Mouse (Mus musculus): ENCODE data around the gene Polr3gl. TPM values are rescaled to one million over a fixed set of nuclear protein-coding genes. Genes with fewer than 3 reads are reported as not detected.

Polr3gl gene
- total RNA-seq, 1 experiment: 5.7 TPM

- DNase-seq (ENCODE audit: low read depth, low spot score): no peak
- no peaks in the 10 kb centered on the region for H3K36me3 ChIP-seq (ENCODE audit: control insufficient read depth, insufficient read depth, low read length, poor library complexity, severe bottlenecking)
- TF ChIP-seq HCFC1 (IDR thresholded peaks at IDR 0.05; ENCODE audit: borderline replicate concordance, insufficient read depth, low read length) (no peak), ZNF384 (IDR thresholded peaks at IDR 0.05; ENCODE audit: low read depth, low read length) (no peak), MAFK (IDR thresholded peaks at IDR 0.05; ENCODE audit: insufficient read depth, low read depth, low read length) (no peak), ZC3H11A (IDR thresholded peaks at IDR 0.05; ENCODE audit: borderline replicate concordance, low read depth, low read length) (no peak), CHD2 (IDR thresholded peaks at IDR 0.05; ENCODE audit: low read depth, low read length) (no peak)
- in situ Hi-C loops (cut with MboI; ENCODE audit: low sequenced_read_pairs in 2 of 2, unreplicated experiment in 2 of 2): no loop called here
- no peak overlapping the region; a peak in 1 of 4 replicates for H3K4me3 ChIP-seq (ENCODE audit: insufficient read depth in 1 of 2, low read depth in 1 of 2, low read length in 2 of 2, poor library complexity in 1 of 2, severe bottlenecking in 1 of 2)
- H3K27ac ChIP-seq (ENCODE audit: insufficient read depth, low read depth, low read length, poor library complexity, severe bottlenecking): no peak overlapping the region; the same call in 1 of the 2 replicates
- peaks cover 8 to 46% of the 10 kb centered on the region in 2 experiments for H3K4me1 ChIP-seq (ENCODE audit: control insufficient read depth in 2 of 2, insufficient read depth in 2 of 2, low read length in 2 of 2, poor library complexity in 1 of 2)
- no peaks in the 10 kb centered on the region for H3K9me3 ChIP-seq (ENCODE audit: control insufficient read depth, insufficient read depth, low read depth, low read length)
- peak overlapping the region; percentile 38; the same call in 1 of the 2 replicates for H3K9ac ChIP-seq (ENCODE audit: insufficient read depth, low read depth, low read length, poor library complexity, severe bottlenecking)
These were observed 20.1 kb downstream of the Polr3gl start for GRCm38 (mm10) chr3:96573611-96574511.

GRCm38 (mm10) chr3:96571896-96572698, 21.9 kb downstream of the Polr3gl start:
- Histone ChIP-seq H3K9me3 (ENCODE audit: control insufficient read depth, insufficient read depth, low read depth, low read length) (no peaks in the 10 kb centered on the region), H3K27ac (ENCODE audit: insufficient read depth, low read depth, low read length, poor library complexity, severe bottlenecking) (peak overlapping the region; percentile 90), H3K4me3 (ENCODE audit: insufficient read depth in 1 of 2, low read depth in 1 of 2, low read length in 2 of 2, poor library complexity in 1 of 2, severe bottlenecking in 1 of 2) (peak overlapping the region; percentile 20 to 54), H3K36me3 (ENCODE audit: control insufficient read depth, insufficient read depth, low read length, poor library complexity, severe bottlenecking) (no peaks in the 10 kb centered on the region), H3K9ac (ENCODE audit: insufficient read depth, low read depth, low read length, poor library complexity, severe bottlenecking) (peak overlapping the region; percentile 70), H3K4me1 (ENCODE audit: control insufficient read depth in 2 of 2, insufficient read depth in 2 of 2, low read length in 2 of 2, poor library complexity in 1 of 2) (peaks cover 9 to 43% of the 10 kb centered on the region in 2 experiments)
- no peak for DNase-seq (ENCODE audit: low read depth, low spot score)
- in situ Hi-C loops (cut with MboI; ENCODE audit: low sequenced_read_pairs in 2 of 2, unreplicated experiment in 2 of 2): no loop called here
- no peak for TF ChIP-seq CHD2 (IDR thresholded peaks at IDR 0.05; ENCODE audit: low read depth, low read length)
- TF ChIP-seq ZC3H11A (IDR thresholded peaks at IDR 0.05; ENCODE audit: borderline replicate concordance, low read depth, low read length): no peak
- TF ChIP-seq HCFC1 (IDR thresholded peaks at IDR 0.05; ENCODE audit: borderline replicate concordance, insufficient read depth, low read length): no peak
- no peak for TF ChIP-seq MAFK (IDR thresholded peaks at IDR 0.05; ENCODE audit: insufficient read depth, low read depth, low read length)
- TF ChIP-seq ZNF384 (IDR thresholded peaks at IDR 0.05; ENCODE audit: low read depth, low read length): no peak

- in situ Hi-C loops (cut with MboI; ENCODE audit: low sequenced_read_pairs in 2 of 2, unreplicated experiment in 2 of 2): no loop called here
- peak overlapping the region; percentile 90 for H3K27ac ChIP-seq (ENCODE audit: insufficient read depth, low read depth, low read length, poor library complexity, severe bottlenecking)
- H3K4me1 ChIP-seq (ENCODE audit: control insufficient read depth in 2 of 2, insufficient read depth in 2 of 2, low read length in 2 of 2, poor library complexity in 1 of 2): peaks cover 9 to 43% of the 10 kb centered on the region in 2 experiments
These were observed 22.6 kb downstream of the Polr3gl start for GRCm38 (mm10) chr3:96571336-96571735.

GRCm38 (mm10) chr3:96570643-96571042, 23.3 kb downstream of the Polr3gl start:
- H3K9ac ChIP-seq (ENCODE audit: insufficient read depth, low read depth, low read length, poor library complexity, severe bottlenecking): peak overlapping the region; percentile 83; the same call in 1 of the 2 replicates
- H3K4me3 ChIP-seq (ENCODE audit: insufficient read depth in 1 of 2, low read depth in 1 of 2, low read length in 2 of 2, poor library complexity in 1 of 2, severe bottlenecking in 1 of 2): peak overlapping the region; percentile 56 to 68; a peak in 3 of 4 replicates
- no peaks in the 10 kb centered on the region for H3K9me3 ChIP-seq (ENCODE audit: control insufficient read depth, insufficient read depth, low read depth, low read length)
- H3K4me1 ChIP-seq (ENCODE audit: control insufficient read depth in 2 of 2, insufficient read depth in 2 of 2, low read length in 2 of 2, poor library complexity in 1 of 2): peaks cover 9 to 39% of the 10 kb centered on the region in 2 experiments
- in situ Hi-C loops (cut with MboI; ENCODE audit: low sequenced_read_pairs in 2 of 2, unreplicated experiment in 2 of 2): no loop called here
- H3K36me3 ChIP-seq (ENCODE audit: control insufficient read depth, insufficient read depth, low read length, poor library complexity, severe bottlenecking): no peaks in the 10 kb centered on the region
- TF ChIP-seq ZNF384 (IDR thresholded peaks at IDR 0.05; ENCODE audit: low read depth, low read length): no peak
- no peak for TF ChIP-seq CHD2 (IDR thresholded peaks at IDR 0.05; ENCODE audit: low read depth, low read length)
- 0 out of 2 replicates have a peak, but pooled peaks have one; percentile 32 for TF ChIP-seq MAFK (IDR thresholded peaks at IDR 0.05; ENCODE audit: insufficient read depth, low read depth, low read length)
- no peak for DNase-seq (ENCODE audit: low read depth, low spot score)
- peak overlapping the region; percentile 72 for H3K27ac ChIP-seq (ENCODE audit: insufficient read depth, low read depth, low read length, poor library complexity, severe bottlenecking)

More at GRCm38 (mm10) chr3:96571336-96571735, 22.6 kb downstream of the Polr3gl start:
- Histone ChIP-seq H3K36me3 (ENCODE audit: control insufficient read depth, insufficient read depth, low read length, poor library complexity, severe bottlenecking) (no peaks in the 10 kb centered on the region), H3K9me3 (ENCODE audit: control insufficient read depth, insufficient read depth, low read depth, low read length) (no peaks in the 10 kb centered on the region), H3K9ac (ENCODE audit: insufficient read depth, low read depth, low read length, poor library complexity, severe bottlenecking) (peak overlapping the region; percentile 70; the same call in 1 of the 2 replicates), H3K4me3 (ENCODE audit: insufficient read depth in 1 of 2, low read depth in 1 of 2, low read length in 2 of 2, poor library complexity in 1 of 2, severe bottlenecking in 1 of 2) (peak overlapping the region; percentile 20 to 68)
- TF ChIP-seq ZC3H11A (IDR thresholded peaks at IDR 0.05; ENCODE audit: borderline replicate concordance, low read depth, low read length) (no peak), HCFC1 (IDR thresholded peaks at IDR 0.05; ENCODE audit: borderline replicate concordance, insufficient read depth, low read length) (no peak), MAFK (IDR thresholded peaks at IDR 0.05; ENCODE audit: insufficient read depth, low read depth, low read length) (no peak), CHD2 (IDR thresholded peaks at IDR 0.05; ENCODE audit: low read depth, low read length) (no peak)
- DNase-seq (ENCODE audit: low read depth, low spot score): no peak

Measured in ES-E14 (cell line).